In genomic region chr14:6426353-6426752, GRCm38 (mm10) we compare ENCODE assay signal across 10 mouse cellular contexts. TPM values are rescaled to one million over a fixed set of nuclear protein-coding genes. Genes with fewer than 3 reads are reported as not detected.
DNase-seq lines count a peak whose midpoint lies in the region; ATAC-seq lines count a peak whose summit lies in the region.
"Not testable (repeated sequence)": the region's sequence is repeated elsewhere in the genome, so short reads cannot be mapped to it uniquely, and the experiment has no call there.
"Had no signal": no experiment of that assay in that cellular context is flagged by ENCODE, and none has a peak within 500 bp of the region (broad histone marks: within the 10 kb centered on the region; RNA-seq: fewer than 3 reads in every experiment).

No protein-coding gene starts in this region.

- DNase-seq in cerebellum, postnatal 14 days: peak; percentile 0 to 1
- not testable (repeated sequence) for DNase-seq in heart, embryonic 10.5 days (ENCODE audit: low spot score); hindbrain, embryonic 14.5 days (ENCODE audit: low spot score)
- peak; percentile 8 for DNase-seq in limb, embryonic 11.5 days (ENCODE audit: low spot score)
- peak; percentile 1 for DNase-seq in right cerebral cortex, postnatal 4 days

- not testable (repeated sequence) for H3K9ac ChIP-seq in forebrain, embryonic 12.5 days; kidney, embryonic 14.5 days (ENCODE audit: low read depth, low read length); limb, embryonic 11.5 days (ENCODE audit: low read length); midbrain, embryonic 13.5 days (replicated peaks)
- H3K9ac ChIP-seq in hindbrain, embryonic 14.5 days: peak overlapping the region; percentile 47

- H3K4me2 ChIP-seq in forebrain, embryonic 12.5 days: peak overlapping the region; percentile 52
- H3K4me2 ChIP-seq in hindbrain, embryonic 14.5 days (replicated peaks): peak overlapping the region; percentile 55
- H3K4me2 ChIP-seq in kidney, embryonic 14.5 days (replicated peaks; ENCODE audit: low read depth, low read length): 0 out of 2 replicates have a peak overlapping the region, but pooled peaks have one; percentile 10
- H3K4me2 ChIP-seq in limb, embryonic 11.5 days (ENCODE audit: low read depth, severe bottlenecking): not testable (repeated sequence)
- H3K4me2 ChIP-seq in midbrain, embryonic 13.5 days (replicated peaks): peak overlapping the region; percentile 52

- not testable (repeated sequence) for H3K9me3 ChIP-seq in forebrain, embryonic 12.5 days; heart, embryonic 10.5 days; hindbrain, embryonic 14.5 days (ENCODE audit: control insufficient read depth, low read length); kidney, embryonic 14.5 days (ENCODE audit: control insufficient read depth, low read length); limb, embryonic 11.5 days (ENCODE audit: control insufficient read depth, low read length); midbrain, embryonic 13.5 days

- peak overlapping the region; percentile 34 for H3K4me3 ChIP-seq in forebrain, embryonic 12.5 days (replicated peaks)
- H3K4me3 ChIP-seq in heart, embryonic 10.5 days: peak overlapping the region; percentile 39; the same call in 1 of the 2 replicates
- H3K4me3 ChIP-seq in hindbrain, embryonic 14.5 days (replicated peaks; ENCODE audit: low read length): peak overlapping the region; percentile 30
- H3K4me3 ChIP-seq in kidney, embryonic 14.5 days (ENCODE audit: low read length); limb, embryonic 11.5 days (ENCODE audit: low read depth, low read length): not testable (repeated sequence)
- H3K4me3 ChIP-seq in midbrain, embryonic 13.5 days (replicated peaks): peak overlapping the region; percentile 37

- WGBS in forebrain, embryonic 12.5 days: 20% methylated on average over 22 of the region's 22 CpGs
- WGBS in heart, embryonic 10.5 days: 17% methylated on average over 22 of the region's 22 CpGs
- 27% methylated on average over 17 of the region's 22 CpGs for WGBS in hindbrain, embryonic 14.5 days
- 17% methylated on average over 14 of the region's 22 CpGs for WGBS in kidney, embryonic 14.5 days
- WGBS in limb, embryonic 11.5 days: 18% methylated on average over 22 of the region's 22 CpGs
- 20% methylated on average over 22 of the region's 22 CpGs for WGBS in midbrain, embryonic 13.5 days

- not testable (repeated sequence) for H3K27me3 ChIP-seq in forebrain, embryonic 12.5 days; heart, embryonic 10.5 days (ENCODE audit: insufficient read depth, poor library complexity, severe bottlenecking); hindbrain, embryonic 14.5 days (ENCODE audit: control insufficient read depth, insufficient read depth, low read length); kidney, embryonic 14.5 days (ENCODE audit: control insufficient read depth, insufficient read depth, low read length); limb, embryonic 11.5 days (ENCODE audit: control insufficient read depth, insufficient read depth, low read length); midbrain, embryonic 13.5 days

- H3K4me1 ChIP-seq in forebrain, embryonic 12.5 days; heart, embryonic 10.5 days; hindbrain, embryonic 14.5 days (replicated peaks; ENCODE audit: control insufficient read depth, insufficient read depth, low read length); kidney, embryonic 14.5 days (ENCODE audit: control insufficient read depth, insufficient read depth, low read length); limb, embryonic 11.5 days (ENCODE audit: control insufficient read depth, insufficient read depth, low read length); midbrain, embryonic 13.5 days (replicated peaks): not testable (repeated sequence)

- not testable (repeated sequence) for H3K27ac ChIP-seq in forebrain, embryonic 12.5 days; heart, embryonic 10.5 days; hindbrain, embryonic 14.5 days; kidney, embryonic 14.5 days (ENCODE audit: low read depth, low read length); limb, embryonic 11.5 days (replicated peaks; ENCODE audit: low read depth, low read length); midbrain, embryonic 13.5 days

- H3K36me3 ChIP-seq in forebrain, embryonic 12.5 days (replicated peaks); heart, embryonic 10.5 days; hindbrain, embryonic 14.5 days (replicated peaks; ENCODE audit: control insufficient read depth, insufficient read depth); kidney, embryonic 14.5 days (ENCODE audit: control insufficient read depth, insufficient read depth, low read length); limb, embryonic 11.5 days (ENCODE audit: control insufficient read depth, insufficient read depth, low read length); midbrain, embryonic 13.5 days: not testable (repeated sequence)

- not testable (repeated sequence) for ATAC-seq in forebrain, embryonic 12.5 days (ENCODE audit: low FRiP score); hindbrain, embryonic 14.5 days (ENCODE audit: low FRiP score); kidney, embryonic 14.5 days (ENCODE audit: low FRiP score, low TSS enrichment); limb, embryonic 11.5 days (ENCODE audit: insufficient number of reproducible peaks, low FRiP score, low TSS enrichment, low read depth); midbrain, embryonic 13.5 days

RNA-seq across cellular contexts. Expression of gene Gm3591, which starts 14.1 kb away (rescaled TPM):
- polyA plus RNA-seq in forebrain, embryonic 12.5 days (2016; fragmentation: Nextera tagmentation; extraction: Ambion mirVana): 0.53 and 2.2 TPM in 2 replicates
- polyA plus RNA-seq in heart, embryonic 10.5 days (2016; fragmentation: Nextera tagmentation; extraction: Ambion mirVana): 2.0 and 2.8 TPM in 2 replicates
- polyA plus RNA-seq in hindbrain, embryonic 14.5 days (2014; fragmentation: Nextera tagmentation; extraction: Ambion mirVana): 5.6 and 8.3 TPM in 2 replicates
- polyA plus RNA-seq in kidney, embryonic 14.5 days (2014; fragmentation: Nextera tagmentation; extraction: Ambion mirVana): 0.74 and 1.4 TPM in 2 replicates
- 0.60 and 1.9 TPM in 2 replicates for polyA plus RNA-seq in limb, embryonic 11.5 days (2014; fragmentation: Nextera tagmentation; extraction: Ambion mirVana)
- polyA plus RNA-seq in midbrain, embryonic 13.5 days (2015; fragmentation: Nextera tagmentation; extraction: Ambion mirVana): 2.7 and 3.8 TPM in 2 replicates
- polyA plus RNA-seq: liver, postnatal 0 days had no signal

RNA-seq across cellular contexts. Expression of gene Gm3594, which starts 18.1 kb away (rescaled TPM):
- polyA plus RNA-seq in forebrain, embryonic 12.5 days (2016; fragmentation: Nextera tagmentation; extraction: Ambion mirVana): not detected in 2 replicates
- polyA plus RNA-seq in heart, embryonic 10.5 days (2016; fragmentation: Nextera tagmentation; extraction: Ambion mirVana): not detected in 2 replicates
- polyA plus RNA-seq in hindbrain, embryonic 14.5 days (2014; fragmentation: Nextera tagmentation; extraction: Ambion mirVana): not detected in 2 replicates
- not detected in 2 replicates for polyA plus RNA-seq in kidney, embryonic 14.5 days (2014; fragmentation: Nextera tagmentation; extraction: Ambion mirVana)
- polyA plus RNA-seq in limb, embryonic 11.5 days (2014; fragmentation: Nextera tagmentation; extraction: Ambion mirVana): not detected in 2 replicates
- not detected in 2 replicates for polyA plus RNA-seq in midbrain, embryonic 13.5 days (2015; fragmentation: Nextera tagmentation; extraction: Ambion mirVana)
- polyA plus RNA-seq: liver, postnatal 0 days; urinary bladder, adult 2 months had no signal

RNA-seq across cellular contexts. Expression of gene Gm16440, which starts 36.2 kb away (rescaled TPM):
- not detected in 2 replicates for polyA plus RNA-seq in forebrain, embryonic 12.5 days (2016; fragmentation: Nextera tagmentation; extraction: Ambion mirVana)
- polyA plus RNA-seq in heart, embryonic 10.5 days (2016; fragmentation: Nextera tagmentation; extraction: Ambion mirVana): not detected in 2 replicates
- polyA plus RNA-seq in hindbrain, embryonic 14.5 days (2014; fragmentation: Nextera tagmentation; extraction: Ambion mirVana): 0.34 TPM in 1 of 2 replicates, not detected in the other
- not detected in 2 replicates for polyA plus RNA-seq in kidney, embryonic 14.5 days (2014; fragmentation: Nextera tagmentation; extraction: Ambion mirVana)
- polyA plus RNA-seq in limb, embryonic 11.5 days (2014; fragmentation: Nextera tagmentation; extraction: Ambion mirVana): not detected in 2 replicates
- polyA plus RNA-seq in midbrain, embryonic 13.5 days (2015; fragmentation: Nextera tagmentation; extraction: Ambion mirVana): not detected in 2 replicates
- polyA plus RNA-seq: liver, postnatal 0 days; urinary bladder, adult 2 months had no signal
